Mouse (Mus musculus): ENCODE measurements around the gene Cpt1a. TPM values are rescaled to one million over a fixed set of nuclear protein-coding genes. Genes with fewer than 3 reads are reported as not detected.

Gene Cpt1a
- polyA plus RNA-seq, 1 experiment from 2014 or later, result 8.0 TPM

DNA sequence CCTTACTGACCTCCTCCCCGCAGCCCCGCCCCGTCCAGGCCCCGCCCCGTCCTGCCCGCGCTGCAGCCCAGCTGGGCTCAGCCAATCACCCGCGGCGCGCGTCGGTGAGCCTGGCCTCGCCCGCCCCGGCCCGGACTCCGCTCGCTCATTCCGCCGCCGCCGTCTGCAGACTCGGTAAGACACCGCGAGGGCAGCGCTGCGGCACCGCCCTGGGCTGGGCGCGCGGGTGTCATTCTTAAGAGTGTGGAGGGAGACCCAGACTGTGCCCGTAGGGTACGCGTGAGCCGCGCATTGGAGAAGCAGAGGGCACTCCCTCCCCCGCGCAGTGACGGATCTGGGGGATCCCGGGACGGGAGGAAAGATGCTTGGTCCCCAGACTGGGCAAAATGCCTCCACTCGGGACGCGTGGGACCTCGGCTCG is 1.1 kb downstream of the Cpt1a start:
- Histone ChIP-seq H3K9me3 (ENCODE audit: control insufficient read depth, low read length) (no peaks in the 10 kb centered on the region), H3K36me3 (ENCODE audit: control insufficient read depth, insufficient read depth, low read length) (no peaks in the 10 kb centered on the region), H3K9ac (ENCODE audit: low read length) (peak overlapping the region; percentile 33; the same call in 1 of the 2 replicates), H3K4me2 (ENCODE audit: low read depth) (peak overlapping the region; percentile 78), H3K27ac (ENCODE audit: low read depth, low read length) (no peak overlapping the region), H3K27me3 (ENCODE audit: control insufficient read depth, insufficient read depth, low read length) (peaks cover 25% of the 10 kb centered on the region), H3K4me3 (ENCODE audit: low read depth, low read length) (peak overlapping the region; percentile 34), H3K4me1 (ENCODE audit: control insufficient read depth, insufficient read depth, low read length) (peaks cover 8% of the 10 kb centered on the region; the same call in 1 of the 2 replicates)
- DNase-seq (ENCODE audit: low spot score), result peak; percentile 82
- ATAC-seq (ENCODE audit: insufficient read depth, low FRiP score, low TSS enrichment), result peak; percentile 59
- WGBS, result 1% methylated on average over 47 of the region's 47 CpGs

DNA sequence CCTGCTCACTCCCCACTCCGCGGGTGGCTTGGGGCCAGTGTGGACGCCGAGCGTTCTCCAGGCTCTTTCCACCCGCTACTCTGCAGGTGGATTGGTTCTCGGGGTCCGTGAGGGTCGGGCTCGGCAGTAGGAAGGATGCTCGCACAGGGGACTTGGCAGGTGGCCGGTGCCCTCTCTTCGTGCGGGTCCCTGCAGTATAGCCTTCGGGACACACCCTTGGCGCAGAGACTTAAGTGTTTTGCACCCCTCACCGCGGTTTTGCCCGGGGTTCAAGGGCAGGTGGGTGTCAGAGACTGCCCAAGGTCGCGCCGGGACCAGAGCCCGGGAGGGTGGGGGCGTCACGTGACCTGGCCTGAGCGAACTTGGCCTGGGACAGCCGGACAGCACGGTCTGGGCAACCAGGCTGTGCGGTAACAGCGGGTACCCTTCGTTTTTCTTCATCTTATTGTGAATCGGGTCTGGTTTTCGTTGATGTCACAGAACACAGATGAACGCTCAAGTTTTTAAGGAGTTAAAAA is 1.7 kb downstream of the Cpt1a start:
- peak overlapping the region; percentile 78 for H3K4me2 ChIP-seq (ENCODE audit: low read depth)
- H3K27me3 ChIP-seq (ENCODE audit: control insufficient read depth, insufficient read depth, low read length), result peaks cover 25% of the 10 kb centered on the region
- H3K4me3 ChIP-seq (ENCODE audit: low read depth, low read length), result peak overlapping the region; percentile 34
- no peaks in the 10 kb centered on the region for H3K9me3 ChIP-seq (ENCODE audit: control insufficient read depth, low read length)
- 1% methylated on average over 34 of the region's 34 CpGs for WGBS
- H3K36me3 ChIP-seq (ENCODE audit: control insufficient read depth, insufficient read depth, low read length), result no peaks in the 10 kb centered on the region
- ATAC-seq (ENCODE audit: insufficient read depth, low FRiP score, low TSS enrichment) (peak; percentile 17; the same call in 1 of the 2 replicates), DNase-seq (ENCODE audit: low spot score) (peak; percentile 45)
- no peak overlapping the region for H3K27ac ChIP-seq (ENCODE audit: low read depth, low read length)
- H3K4me1 ChIP-seq (ENCODE audit: control insufficient read depth, insufficient read depth, low read length), result peaks cover 8% of the 10 kb centered on the region; the same call in 1 of the 2 replicates
- peak overlapping the region; percentile 33; the same call in 1 of the 2 replicates for H3K9ac ChIP-seq (ENCODE audit: low read length)

DNA sequence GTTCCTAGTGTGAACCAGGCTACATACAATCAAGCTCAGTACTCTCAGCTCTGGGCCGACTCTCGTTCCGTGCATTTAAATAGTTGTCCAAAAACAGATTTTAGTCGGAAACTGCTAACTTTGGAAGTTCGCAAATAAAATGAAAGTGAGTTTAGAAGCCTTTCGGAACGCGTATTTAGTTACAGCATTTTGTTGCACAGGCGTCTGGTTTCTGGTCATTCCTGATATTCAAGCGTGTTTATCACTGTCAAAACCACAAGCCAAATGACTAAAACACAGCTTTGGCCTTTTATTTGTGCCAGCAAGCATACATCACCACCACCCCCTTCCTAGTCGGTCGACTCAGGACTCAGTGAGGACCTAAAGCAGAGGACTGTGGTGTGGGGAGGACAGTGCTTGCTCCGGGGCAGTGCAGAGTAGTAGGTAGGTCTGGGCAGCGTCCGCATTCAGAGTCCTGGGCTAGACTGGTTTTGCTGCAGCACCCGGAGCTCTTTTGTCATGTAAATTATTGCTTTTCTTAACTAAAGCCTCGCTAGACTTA is 2.2 kb downstream of the Cpt1a start:
- DNase-seq (ENCODE audit: low spot score) (peak; percentile 38), ATAC-seq (ENCODE audit: insufficient read depth, low FRiP score, low TSS enrichment) (no peak)
- Histone ChIP-seq H3K4me1 (ENCODE audit: control insufficient read depth, insufficient read depth, low read length) (peaks cover 8% of the 10 kb centered on the region; the same call in 1 of the 2 replicates), H3K4me2 (ENCODE audit: low read depth) (peak overlapping the region; percentile 78), H3K9me3 (ENCODE audit: control insufficient read depth, low read length) (no peaks in the 10 kb centered on the region), H3K9ac (ENCODE audit: low read length) (no peak overlapping the region), H3K27me3 (ENCODE audit: control insufficient read depth, insufficient read depth, low read length) (peaks cover 25% of the 10 kb centered on the region), H3K27ac (ENCODE audit: low read depth, low read length) (no peak overlapping the region), H3K36me3 (ENCODE audit: control insufficient read depth, insufficient read depth, low read length) (no peaks in the 10 kb centered on the region), H3K4me3 (ENCODE audit: low read depth, low read length) (peak overlapping the region; percentile 34)
- WGBS, result 4% methylated on average over 17 of the region's 17 CpGs

DNA sequence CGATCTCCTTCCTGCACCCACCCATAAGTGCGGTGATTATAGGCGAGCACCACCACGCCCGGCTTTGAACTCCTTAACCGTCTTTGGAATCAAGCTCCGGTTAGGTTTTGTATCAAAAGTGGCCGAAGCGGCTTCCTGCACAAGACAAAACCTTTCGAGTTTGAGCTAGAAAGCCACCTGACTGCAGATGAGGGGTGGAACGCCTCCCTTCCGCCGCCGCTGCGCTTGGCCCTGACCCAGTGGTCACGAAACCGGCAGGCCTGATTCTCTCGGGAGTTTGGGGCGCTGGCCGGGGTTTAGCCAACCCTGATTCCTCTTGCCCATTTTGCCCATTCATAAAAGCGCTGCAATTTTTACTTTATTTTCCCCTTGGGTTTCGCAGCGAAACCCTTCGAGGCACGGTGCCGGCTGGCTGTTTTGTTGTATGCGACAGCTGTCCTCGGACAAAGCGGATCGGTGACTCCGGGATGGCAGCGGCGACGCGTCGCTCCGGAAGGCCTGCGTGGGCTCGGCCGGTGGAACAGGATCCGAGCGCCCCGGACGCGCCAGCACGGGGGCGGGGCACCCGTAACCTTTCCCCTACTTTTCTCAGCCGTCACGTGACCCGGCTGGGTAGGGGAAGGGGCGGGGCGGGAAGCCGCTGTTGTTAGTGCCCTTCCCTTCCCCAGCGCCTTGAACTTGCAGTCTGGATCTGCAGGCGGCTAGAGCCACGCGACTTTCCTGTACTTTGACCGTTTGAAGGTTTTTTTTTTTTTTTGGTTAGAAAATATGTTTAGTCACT is 3.0 kb downstream of the Cpt1a start:
- WGBS, result under 1% methylated on average over 59 of the region's 59 CpGs
- peak overlapping the region; percentile 63; the same call in 1 of the 2 replicates for H3K27ac ChIP-seq (ENCODE audit: low read depth, low read length)
- peaks cover 25% of the 10 kb centered on the region for H3K27me3 ChIP-seq (ENCODE audit: control insufficient read depth, insufficient read depth, low read length)
- DNase-seq (ENCODE audit: low spot score) (peak; percentile 92), ATAC-seq (ENCODE audit: insufficient read depth, low FRiP score, low TSS enrichment) (peak; percentile 73)
- peaks cover 8% of the 10 kb centered on the region; the same call in 1 of the 2 replicates for H3K4me1 ChIP-seq (ENCODE audit: control insufficient read depth, insufficient read depth, low read length)
- H3K36me3 ChIP-seq (ENCODE audit: control insufficient read depth, insufficient read depth, low read length), result no peaks in the 10 kb centered on the region
- peak overlapping the region; percentile 78 for H3K4me2 ChIP-seq (ENCODE audit: low read depth)
- peak overlapping the region; percentile 34 for H3K4me3 ChIP-seq (ENCODE audit: low read depth, low read length)
- no peaks in the 10 kb centered on the region for H3K9me3 ChIP-seq (ENCODE audit: control insufficient read depth, low read length)
- H3K9ac ChIP-seq (ENCODE audit: low read length), result peak overlapping the region; percentile 44; the same call in 1 of the 2 replicates

DNA sequence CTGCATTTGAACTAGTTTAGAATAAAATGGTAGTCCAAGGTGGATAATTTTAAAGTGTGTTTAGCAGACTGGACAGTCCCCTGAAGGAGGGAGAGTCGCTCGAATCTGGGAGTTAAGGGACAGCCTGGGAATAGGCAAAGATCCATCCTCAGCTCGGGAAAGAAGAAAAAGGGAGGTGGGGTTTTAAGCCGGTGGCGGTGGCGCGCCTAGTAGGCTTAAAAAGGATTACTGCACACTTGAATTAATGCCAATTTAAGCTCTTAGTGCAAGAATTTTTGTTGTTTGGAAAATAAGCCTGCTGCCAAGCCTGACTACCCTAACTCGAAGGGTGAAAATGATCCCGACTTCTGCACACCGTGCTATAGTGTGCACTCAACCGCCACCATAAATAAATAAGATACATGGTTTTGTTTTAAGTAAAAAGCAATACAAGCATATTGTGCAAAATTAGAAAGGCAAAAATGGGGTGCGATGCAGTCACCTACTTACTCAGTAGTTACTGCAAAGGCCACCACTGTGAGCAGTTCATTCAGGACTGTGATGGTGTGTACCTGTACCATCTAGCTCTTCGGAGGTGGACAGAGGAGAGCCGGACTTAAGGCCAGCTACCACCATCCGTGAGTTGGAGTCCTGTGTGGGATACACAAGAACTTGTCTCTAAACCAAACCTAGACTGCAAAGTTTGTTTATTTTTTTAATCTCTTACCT is 3.8 kb downstream of the Cpt1a start:
- H3K4me1 ChIP-seq (ENCODE audit: control insufficient read depth, insufficient read depth, low read length), result peaks cover 8% of the 10 kb centered on the region; the same call in 1 of the 2 replicates
- peaks cover 25% of the 10 kb centered on the region for H3K27me3 ChIP-seq (ENCODE audit: control insufficient read depth, insufficient read depth, low read length)
- ATAC-seq (ENCODE audit: insufficient read depth, low FRiP score, low TSS enrichment) (no peak), DNase-seq (ENCODE audit: low spot score) (no peak)
- H3K36me3 ChIP-seq (ENCODE audit: control insufficient read depth, insufficient read depth, low read length), result no peaks in the 10 kb centered on the region
- peak overlapping the region; percentile 78 for H3K4me2 ChIP-seq (ENCODE audit: low read depth)
- no peaks in the 10 kb centered on the region for H3K9me3 ChIP-seq (ENCODE audit: control insufficient read depth, low read length)
- no peak overlapping the region for H3K9ac ChIP-seq (ENCODE audit: low read length)
- WGBS, result 46% methylated on average over 15 of the region's 15 CpGs
- H3K27ac ChIP-seq (ENCODE audit: low read depth, low read length), result no peak overlapping the region
- H3K4me3 ChIP-seq (ENCODE audit: low read depth, low read length), result peak overlapping the region; percentile 34

DNA sequence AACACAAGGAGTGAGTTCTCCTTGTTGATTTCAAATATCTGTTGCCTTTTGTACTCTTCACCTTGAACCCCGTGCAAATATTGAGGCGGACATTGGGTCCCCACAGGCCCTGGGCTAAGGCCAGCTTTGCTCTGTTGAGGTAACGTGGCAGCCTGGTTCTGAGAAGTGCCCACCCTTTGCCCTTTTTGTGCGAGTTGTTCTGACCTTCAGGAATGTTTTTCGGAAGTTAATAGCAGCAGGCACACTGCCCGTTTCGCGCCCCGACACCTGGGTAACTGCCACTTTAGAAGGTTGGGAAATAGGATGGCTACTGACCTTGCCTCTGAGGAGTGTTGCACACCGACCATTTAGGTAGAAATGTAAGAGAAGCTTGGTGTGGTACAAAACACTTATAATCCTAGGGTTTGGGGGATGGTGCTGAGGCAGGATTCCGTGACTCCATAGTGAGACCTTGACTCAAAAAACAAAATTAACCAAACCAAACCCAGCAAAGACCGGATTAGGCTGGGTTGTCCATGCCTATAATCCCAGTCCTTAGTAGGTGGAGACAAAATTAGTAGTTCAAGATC is 4.4 kb downstream of the Cpt1a start:
- Histone ChIP-seq H3K27ac (ENCODE audit: low read depth, low read length) (no peak overlapping the region), H3K27me3 (ENCODE audit: control insufficient read depth, insufficient read depth, low read length) (peaks cover 21% of the 10 kb centered on the region), H3K4me3 (ENCODE audit: low read depth, low read length) (no peak overlapping the region), H3K9ac (ENCODE audit: low read length) (no peak overlapping the region), H3K4me2 (ENCODE audit: low read depth) (no peak overlapping the region), H3K9me3 (ENCODE audit: control insufficient read depth, low read length) (no peaks in the 10 kb centered on the region), H3K36me3 (ENCODE audit: control insufficient read depth, insufficient read depth, low read length) (no peaks in the 10 kb centered on the region), H3K4me1 (ENCODE audit: control insufficient read depth, insufficient read depth, low read length) (peaks cover 8% of the 10 kb centered on the region; the same call in 1 of the 2 replicates)
- DNase-seq (ENCODE audit: low spot score), result no peak
- WGBS, result 86% methylated on average over 12 of the region's 12 CpGs
- no peak for ATAC-seq (ENCODE audit: insufficient read depth, low FRiP score, low TSS enrichment)

DNA sequence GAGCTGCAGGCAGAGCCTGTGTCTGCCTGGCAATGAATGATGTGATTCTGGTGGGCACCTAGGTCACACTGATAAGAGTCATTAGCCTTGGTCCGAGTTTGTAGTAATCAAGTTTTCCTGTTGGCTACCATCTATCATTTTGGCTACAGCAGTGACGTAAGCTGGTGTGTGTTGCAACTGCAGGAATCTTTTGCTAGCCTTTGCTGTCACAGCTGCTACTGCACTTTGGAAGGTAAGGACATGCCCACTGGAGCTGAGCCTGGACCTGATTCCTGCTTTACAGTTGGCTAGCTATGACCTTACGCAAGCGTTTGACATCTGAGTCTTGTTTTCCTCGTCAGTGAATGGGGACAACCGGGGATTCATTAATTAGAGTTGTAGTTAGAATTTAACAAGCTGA is 11.1 kb downstream of the Cpt1a start:
- Histone ChIP-seq H3K4me3 (ENCODE audit: low read depth, low read length) (no peak overlapping the region), H3K27me3 (ENCODE audit: control insufficient read depth, insufficient read depth, low read length) (no peaks in the 10 kb centered on the region), H3K9ac (ENCODE audit: low read length) (no peak overlapping the region), H3K36me3 (ENCODE audit: control insufficient read depth, insufficient read depth, low read length) (no peaks in the 10 kb centered on the region), H3K4me2 (ENCODE audit: low read depth) (no peak overlapping the region), H3K4me1 (ENCODE audit: control insufficient read depth, insufficient read depth, low read length) (no peaks in the 10 kb centered on the region), H3K27ac (ENCODE audit: low read depth, low read length) (no peak overlapping the region), H3K9me3 (ENCODE audit: control insufficient read depth, low read length) (no peaks in the 10 kb centered on the region)
- WGBS, result 81% methylated on average over 6 of the region's 6 CpGs
- ATAC-seq (ENCODE audit: insufficient read depth, low FRiP score, low TSS enrichment) (no peak), DNase-seq (ENCODE audit: low spot score) (no peak)

All from neural tube, embryonic 11.5 days (tissue).